Mouse (Mus musculus): ENCODE results near the gene Mad2l1. TPM values are rescaled to one million over a fixed set of nuclear protein-coding genes. Genes with fewer than 3 reads are reported as not detected.

Mad2l1 gene
- total RNA-seq (2023), result 10 to 100 TPM; 18.5 to 20.1 TPM

GRCm38 (mm10) chr6:66535028-66535862 lies at the start of gene Mad2l1:
Gene Mad2l1 (plus strand): TSS chr6:66535390.

GRCm38 (mm10) chr6:66559996-66560395 lies 24.8 kb downstream of the Mad2l1 start, which contains the start of gene Vmn1r32:
Gene Vmn1r32 (minus strand): TSS chr6:66560096.

Other genes starting within 250 kb of the Mad2l1 start
- gene Vmn1r32, start 24.7 kb downstream of the Mad2l1 start, total RNA-seq (2023), result not detected
- gene Vmn1r33, start 82.9 kb downstream of the Mad2l1 start, total RNA-seq (2023), result not detected
- not detected for gene Vmn1r34, start 108.5 kb downstream of the Mad2l1 start, total RNA-seq (2023)
- gene Vmn1r35, start 150.5 kb downstream of the Mad2l1 start, total RNA-seq (2023), result not detected
- not detected for gene Vmn1r36, start 183.8 kb downstream of the Mad2l1 start, total RNA-seq (2023)
- not detected for gene Vmn1r37, start 194.0 kb downstream of the Mad2l1 start, total RNA-seq (2023)
- gene Vmn1r38, start 247.2 kb downstream of the Mad2l1 start, total RNA-seq (2023), result not detected